Mouse (Mus musculus) bone marrow macrophage, adult 2 months (primary cell): Measurements from ENCODE around the gene Gstm3. TPM values are rescaled to one million over a fixed set of nuclear protein-coding genes. Genes with fewer than 3 reads are reported as not detected.
"Not testable (repeated sequence)": the region's sequence is repeated elsewhere in the genome, so short reads cannot be mapped to it uniquely, and the experiment has no call there.

Experiments used
- H3K27ac ChIP-seq: 2 replicates; pipeline ENCODE4 v1.5.1; 2012; ENCODE audit warnings: low read depth, low read length; ENCODE audit not compliant: insufficient read depth
- H3K4me1 ChIP-seq: 2 replicates; pipeline ENCODE4 v1.6.1; 2012; ENCODE audit warnings: low read length; ENCODE audit not compliant: control insufficient read depth, insufficient read depth
- H3K4me3 ChIP-seq: 2 replicates; pipeline ENCODE4 v1.5.1; 2012; ENCODE audit warnings: mild to moderate bottlenecking, low read length, moderate library complexity; ENCODE audit not compliant: insufficient read depth
- CTCF ChIP-seq: IDR thresholded peaks from 2 replicates; pipeline ENCODE4 v1.5.1; 2012; ENCODE audit warnings: low read depth, mild to moderate bottlenecking, low read length, moderate library complexity
- POLR2A ChIP-seq: IDR thresholded peaks from 2 replicates; pipeline ENCODE4 v1.6.1; 2012; ENCODE audit warnings: mild to moderate bottlenecking, low read depth, low read length, borderline replicate concordance
- polyA plus RNA-seq: library from polyadenylated mRNA; stranded (reverse); fragments of >200 nt; gene quantifications from 2 replicates; pipeline ENCODE4 v1.2.4, GENCODE M21; 2012; ENCODE audit not compliant: missing spikeins, insufficient read depth, insufficient read length

Gstm3 gene
- not detected in 2 replicates for polyA plus RNA-seq

GRCm38 (mm10) chr3:107968724-107969395, at the start of gene Gstm3:
Gene Gstm3, minus strand, starts transcription at chr3:107969283.
- Histone ChIP-seq H3K4me3 (no peak within 1 kb of the TSS), H3K4me1 (peaks cover 11% of the 10 kb centered on the region)

GRCm38 (mm10) chr3:108018190-108018820, 49.2 kb upstream of the Gstm3 start:
- TF ChIP-seq POLR2A (no peak), CTCF (no peak)
- peak overlapping the region; percentile 92 for H3K27ac ChIP-seq
- H3K4me1 ChIP-seq: peaks cover 29% of the 10 kb centered on the region
- H3K4me3 ChIP-seq: peak overlapping the region; percentile 39

More at GRCm38 (mm10) chr3:107968724-107969395, at the start of gene Gstm3:
- H3K27ac ChIP-seq: no peak within 1 kb of the TSS
- TF ChIP-seq POLR2A (no peak), CTCF (no peak)

GRCm38 (mm10) chr3:108017473-108018189, 48.5 kb upstream of the Gstm3 start, which contains the start of gene Gstm1:
Gene Gstm1, minus strand, starts transcription at chr3:108017973.
- TF ChIP-seq POLR2A (0 out of 2 replicates have a peak, but pooled peaks have one; percentile 71), CTCF (peak; percentile 55)
- peaks cover 34% of the 10 kb centered on the region for H3K4me1 ChIP-seq
- peak within 1 kb of the TSS; percentile 92 for H3K27ac ChIP-seq
- H3K4me3 ChIP-seq: peak within 1 kb of the TSS; percentile 67

- not testable (repeated sequence) for H3K27ac ChIP-seq
- H3K4me1 ChIP-seq: peaks cover 37% of the 10 kb centered on the region
- peak overlapping the region; percentile 67 for H3K4me3 ChIP-seq
Measured at GRCm38 (mm10) chr3:108016468-108016867, 47.4 kb upstream of the Gstm3 start.

GRCm38 (mm10) chr3:108014974-108015346, 45.9 kb upstream of the Gstm3 start:
- H3K4me3 ChIP-seq: no peak overlapping the region
- peaks cover 47% of the 10 kb centered on the region for H3K4me1 ChIP-seq
- H3K27ac ChIP-seq: no peak overlapping the region
- TF ChIP-seq POLR2A: no peak
- no peak for TF ChIP-seq CTCF

- TF ChIP-seq CTCF (no peak), POLR2A (no peak)
- Histone ChIP-seq H3K4me3 (no peak overlapping the region), H3K27ac (peak overlapping the region; percentile 87), H3K4me1 (peaks cover 45% of the 10 kb centered on the region)
Measured at GRCm38 (mm10) chr3:108014098-108014973, 45.3 kb upstream of the Gstm3 start.

- Histone ChIP-seq H3K27ac (peak overlapping the region; percentile 87), H3K4me3 (peak overlapping the region; percentile 8; the same call in 1 of the 2 replicates), H3K4me1 (peaks cover 37% of the 10 kb centered on the region)
- TF ChIP-seq POLR2A: no peak
- TF ChIP-seq CTCF: no peak
Measured at GRCm38 (mm10) chr3:108013331-108013871, 44.3 kb upstream of the Gstm3 start.

GRCm38 (mm10) chr3:108011558-108011957, 42.5 kb upstream of the Gstm3 start:
- Histone ChIP-seq H3K27ac (no peak overlapping the region), H3K4me1 (peaks cover 35% of the 10 kb centered on the region), H3K4me3 (no peak overlapping the region)
- no peak for TF ChIP-seq CTCF
- TF ChIP-seq POLR2A: no peak

- no peak for TF ChIP-seq POLR2A
- no peak for TF ChIP-seq CTCF
- Histone ChIP-seq H3K27ac (no peak overlapping the region), H3K4me3 (no peak overlapping the region), H3K4me1 (peaks cover 38% of the 10 kb centered on the region)
Measured at GRCm38 (mm10) chr3:108010286-108010685, 41.2 kb upstream of the Gstm3 start.
